Mouse (Mus musculus): Measurements from ENCODE around the gene Ndufaf1. TPM values are rescaled to one million over a fixed set of nuclear protein-coding genes. Genes with fewer than 3 reads are reported as not detected.

The Ndufaf1 gene
- total RNA-seq, 2 experiments from 2014 or later, result 66.3 to 68.9 TPM

DNA sequence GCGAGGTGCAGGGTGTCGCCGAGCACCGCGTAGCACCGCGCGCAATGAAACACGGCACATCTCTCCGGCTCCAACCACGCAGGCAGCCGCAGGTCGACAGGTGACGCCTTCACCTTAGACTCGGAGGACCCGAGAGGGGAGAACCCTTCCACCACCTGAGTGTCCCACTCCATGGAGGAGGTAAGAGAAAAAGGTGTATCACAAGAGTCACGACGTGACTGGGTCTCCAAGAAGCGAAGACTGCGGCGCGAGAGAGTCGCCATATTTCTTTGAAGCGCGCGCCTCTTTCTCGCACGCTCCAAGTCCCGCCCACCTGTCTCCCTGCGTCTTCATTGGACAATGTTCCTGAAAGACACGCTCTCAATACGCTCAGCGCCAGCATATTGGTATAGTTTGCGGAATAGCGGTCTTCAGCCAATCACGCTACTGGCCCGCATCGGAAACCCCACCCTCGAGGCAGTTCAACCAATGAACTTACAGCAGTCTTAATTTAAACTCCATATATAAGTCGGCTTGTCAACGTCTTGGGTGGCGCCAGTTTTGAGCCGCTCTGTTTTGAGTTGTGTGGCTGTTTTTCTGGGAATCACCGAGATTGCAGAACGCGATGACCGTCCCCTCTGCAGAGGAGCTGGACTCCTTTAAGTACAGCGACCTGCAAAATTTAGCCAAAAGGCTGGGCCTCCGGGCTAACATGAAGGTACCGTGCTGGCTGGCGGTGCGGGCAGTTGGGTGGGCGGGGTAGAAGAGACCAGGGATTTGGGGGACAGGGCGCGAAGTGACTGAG is 44.2 kb downstream of the Ndufaf1 start, which contains the start of the genes Nusap1 and Oip5:
TSS of gene Nusap1 (plus strand) at position 100 of the 784 bp plus-strand sequence.
TSS of gene Oip5 (minus strand) at position 271 of the 784 bp plus-strand sequence.
- DNase-seq, result peak; percentile 95 to 97

GRCm38 (mm10) chr2:119617841-119618198 is 44.8 kb downstream of the Ndufaf1 start:
- DNase-seq, result no peak

GRCm38 (mm10) chr2:119607023-119607422 is 55.6 kb downstream of the Ndufaf1 start:
- DNase-seq, result no peak

Other genes starting within 250 kb of the Ndufaf1 start
- gene Ino80, start 185.1 kb downstream of the Ndufaf1 start, total RNA-seq (2021), result 10 to 100 TPM in 1 of 2 experiments, 1 to 10 TPM in 1; 9.9 to 10.7 TPM
- under 1 TPM; 0.25 to 0.44 TPM for gene Exd1, start 115.2 kb downstream of the Ndufaf1 start, total RNA-seq (2021)
- 10 to 100 TPM; 81.5 to 91.6 TPM for gene Chp1, start 115.1 kb downstream of the Ndufaf1 start, total RNA-seq (2021)
- gene Nusap1, start 44.5 kb downstream of the Ndufaf1 start, total RNA-seq (2021), result 1 to 10 TPM in 1 of 2 experiments, under 1 TPM in 1; 0.95 to 1.2 TPM
- under 1 TPM; 0.25 to 0.26 TPM for gene Oip5, start 44.4 kb downstream of the Ndufaf1 start, total RNA-seq (2021)
- gene Rtf1, start 12.2 kb upstream of the Ndufaf1 start, total RNA-seq (2021), result 10 to 100 TPM; 23.1 to 25.1 TPM
- gene Itpka, start 79.5 kb upstream of the Ndufaf1 start, total RNA-seq (2021), result under 1 TPM; 0.42 to 0.98 TPM
- under 1 TPM in 1 of 2 experiments, not detected in 1; 0.13 TPM for gene Ltk, start 97.6 kb upstream of the Ndufaf1 start, total RNA-seq (2021)
- gene Rpap1, start 124.7 kb upstream of the Ndufaf1 start, total RNA-seq (2021), result 10 to 100 TPM; 14.6 to 14.9 TPM
- 1 to 10 TPM; 1.9 to 2.2 TPM for gene Tyro3, start 134.9 kb upstream of the Ndufaf1 start, total RNA-seq (2021)
- 10 to 100 TPM; 28.3 to 37.8 TPM for gene Mga, start 234.4 kb upstream of the Ndufaf1 start, total RNA-seq (2021)